In genomic region chr9:105394720-105395119, GRCm38 (mm10) we compare ENCODE assay signal across 8 mouse cellular contexts. TPM values are rescaled to one million over a fixed set of nuclear protein-coding genes. Genes with fewer than 3 reads are reported as not detected.
DNase-seq lines count a peak whose midpoint lies in the region; ATAC-seq and TF ChIP-seq lines count a peak whose summit lies in the region.

No protein-coding gene starts in this region.

- H3K27ac ChIP-seq in heart, embryonic 12.5 days (ENCODE audit: poor library complexity, severe bottlenecking), result no peak overlapping the region
- no peak overlapping the region for H3K27ac ChIP-seq in MEL (ENCODE audit: control insufficient read depth, low read depth, low read length)
- H3K27ac ChIP-seq in hindbrain, embryonic 11.5 days (ENCODE audit: low read depth, low read length), result no peak overlapping the region
- peak overlapping the region; percentile 87; the same call in 1 of the 2 replicates for H3K27ac ChIP-seq in midbrain, embryonic 10.5 days (replicated peaks)

- WGBS in heart, embryonic 12.5 days, result 11% methylated on average over 11 of the region's 11 CpGs
- WGBS in hindbrain, embryonic 11.5 days, result 17% methylated on average over 11 of the region's 11 CpGs
- 14% methylated on average over 11 of the region's 11 CpGs for WGBS in midbrain, embryonic 10.5 days

- no peaks in the 10 kb centered on the region for H3K9me3 ChIP-seq in heart, embryonic 12.5 days (replicated peaks)
- H3K9me3 ChIP-seq in MEL (replicated peaks; ENCODE audit: insufficient read depth, low read length), result no peaks in the 10 kb centered on the region
- H3K9me3 ChIP-seq in hindbrain, embryonic 11.5 days (ENCODE audit: control insufficient read depth, low read length), result no peaks in the 10 kb centered on the region
- H3K9me3 ChIP-seq in midbrain, embryonic 10.5 days (replicated peaks), result no peaks in the 10 kb centered on the region

- H3K27me3 ChIP-seq in heart, embryonic 12.5 days (replicated peaks), result 0 out of 2 replicates have a peak, but pooled peaks cover 4% of the 10 kb centered on the region
- H3K27me3 ChIP-seq in MEL (ENCODE audit: control insufficient read depth in 1 of 2, insufficient read depth in 2 of 2, low read length in 2 of 2), result no peaks in the 10 kb centered on the region
- no peaks in the 10 kb centered on the region for H3K27me3 ChIP-seq in hindbrain, embryonic 11.5 days (ENCODE audit: control insufficient read depth, insufficient read depth, low read length)
- H3K27me3 ChIP-seq in midbrain, embryonic 10.5 days (ENCODE audit: low read depth, poor library complexity, severe bottlenecking), result peaks cover 4% of the 10 kb centered on the region; the same call in 1 of the 2 replicates

- peaks cover 18% of the 10 kb centered on the region for H3K79me2 ChIP-seq in MEL (ENCODE audit: control insufficient read depth, insufficient read depth, low read length, poor library complexity)

- no peak for DNase-seq in heart, adult 18-20 months
- no peak for DNase-seq in MEL (ENCODE audit: low read depth, low spot score)
- no peak for DNase-seq in hindbrain, embryonic 11.5 days (ENCODE audit: low spot score)
- DNase-seq in midbrain, embryonic 10.5 days (ENCODE audit: low spot score), result no peak
- no peak for DNase-seq in spleen, adult 12 weeks (ENCODE audit: low spot score)
- DNase-seq in right cerebral cortex, adult 18-20 months, result no peak
- no peak for DNase-seq in layer of hippocampus, adult 18-20 months (ENCODE audit: low spot score in 2 of 2)

- no peak for ATAC-seq in heart, embryonic 12.5 days (ENCODE audit: insufficient number of reproducible peaks, low FRiP score)
- ATAC-seq in hindbrain, embryonic 11.5 days (ENCODE audit: low FRiP score), result peak; percentile 57

- peaks cover 19% of the 10 kb centered on the region for H3K36me3 ChIP-seq in heart, embryonic 12.5 days
- peaks cover 0 to 25% of the 10 kb centered on the region in 2 experiments; a peak in 2 of 4 replicates for H3K36me3 ChIP-seq in MEL (ENCODE audit: control insufficient read depth in 1 of 2, insufficient read depth in 2 of 2, low read length in 2 of 2)
- H3K36me3 ChIP-seq in hindbrain, embryonic 11.5 days (ENCODE audit: control insufficient read depth, insufficient read depth, low read length), result no peaks in the 10 kb centered on the region
- peaks cover 26% of the 10 kb centered on the region for H3K36me3 ChIP-seq in midbrain, embryonic 10.5 days

- TF ChIP-seq CTCF in MEL (IDR thresholded peaks at IDR 0.05 in 2 of 3, conservative IDR thresholded peaks at IDR 0.05 in 1 of 3; ENCODE audit: control insufficient read depth in 1 of 3, insufficient read depth in 1 of 3, low read depth in 2 of 3, low read length in 3 of 3, poor library complexity in 1 of 3, severe bottlenecking in 1 of 3), result no peak

- H3K4me1 ChIP-seq in heart, embryonic 12.5 days (replicated peaks), result peaks cover 29% of the 10 kb centered on the region
- H3K4me1 ChIP-seq in MEL (ENCODE audit: control insufficient read depth in 1 of 2, insufficient read depth in 2 of 2, low read length in 2 of 2), result peaks cover 2 to 14% of the 10 kb centered on the region in 2 experiments; a peak in 3 of 4 replicates
- no peaks in the 10 kb centered on the region for H3K4me1 ChIP-seq in hindbrain, embryonic 11.5 days (replicated peaks; ENCODE audit: control insufficient read depth, insufficient read depth, low read length)
- peaks cover 27% of the 10 kb centered on the region for H3K4me1 ChIP-seq in midbrain, embryonic 10.5 days

- H3K9ac ChIP-seq in heart, embryonic 12.5 days, result peak overlapping the region; percentile 47; the same call in 1 of the 2 replicates
- H3K9ac ChIP-seq in MEL (ENCODE audit: control insufficient read depth, low read depth, low read length, poor library complexity, severe bottlenecking), result peak overlapping the region; percentile 66
- no peak overlapping the region for H3K9ac ChIP-seq in hindbrain, embryonic 11.5 days (ENCODE audit: low read depth, low read length)

- no peak for TF ChIP-seq POLR2A in MEL (IDR thresholded peaks at IDR 0.05; ENCODE audit: control insufficient read depth in 1 of 2, insufficient read depth in 1 of 2, low read depth in 1 of 2, low read length in 2 of 2, poor library complexity in 1 of 2)

- TF ChIP-seq EP300 in MEL (IDR thresholded peaks at IDR 0.05; ENCODE audit: low read depth in 1 of 2, low read length in 2 of 2), result no peak

- H3K4me2 ChIP-seq in heart, embryonic 12.5 days, result peak overlapping the region; percentile 75
- H3K4me2 ChIP-seq in hindbrain, embryonic 11.5 days (replicated peaks; ENCODE audit: low read depth, low read length), result peak overlapping the region; percentile 52

- TF ChIP-seq RAD21 in MEL (IDR thresholded peaks at IDR 0.05; ENCODE audit: low read depth, low read length), result no peak

- H3K4me3 ChIP-seq in heart, embryonic 12.5 days, result peak overlapping the region; percentile 66
- peak overlapping the region; percentile 63 to 84 for H3K4me3 ChIP-seq in MEL (ENCODE audit: control insufficient read depth in 1 of 2, insufficient read depth in 1 of 2, low read depth in 2 of 2, low read length in 2 of 2)
- peak overlapping the region; percentile 67 for H3K4me3 ChIP-seq in hindbrain, embryonic 11.5 days (ENCODE audit: low read depth, low read length)
- H3K4me3 ChIP-seq in midbrain, embryonic 10.5 days, result peak overlapping the region; percentile 77

TF ChIP-seq in MEL, 35 proteins besides CTCF, POLR2A, EP300 and RAD21:
- TF ChIP-seq POLR2AphosphoS5 (IDR thresholded peaks at IDR 0.05; ENCODE audit: borderline replicate concordance, low read depth, low read length), result no peak
- no peak for TF ChIP-seq MYB (IDR thresholded peaks at IDR 0.05; ENCODE audit: low read depth, low read length)
- no peak for TF ChIP-seq ZKSCAN1 (IDR thresholded peaks at IDR 0.05; ENCODE audit: low read depth, low read length)
- no peak for TF ChIP-seq NRF1 (IDR thresholded peaks at IDR 0.05; ENCODE audit: insufficient read depth, low read depth, low read length, poor library complexity, severe bottlenecking)
- TF ChIP-seq TBP (IDR thresholded peaks at IDR 0.05; ENCODE audit: low read depth, low read length), result no peak
- no peak for TF ChIP-seq USF1 (IDR thresholded peaks at IDR 0.05; ENCODE audit: low read depth, low read length)
- TF ChIP-seq SIN3A (IDR thresholded peaks at IDR 0.05; ENCODE audit: low read length), result no peak
- TF ChIP-seq TAL1 (IDR thresholded peaks at IDR 0.05; ENCODE audit: low read length), result no peak
- TF ChIP-seq CHD2 (IDR thresholded peaks at IDR 0.05; ENCODE audit: low read length), result no peak
- no peak for TF ChIP-seq TCF12 (IDR thresholded peaks at IDR 0.05; ENCODE audit: low read depth, low read length)
- TF ChIP-seq MAFK (IDR thresholded peaks at IDR 0.05; ENCODE audit: borderline replicate concordance, low read depth, low read length), result no peak
- no peak for TF ChIP-seq CHD1 (IDR thresholded peaks at IDR 0.05; ENCODE audit: low read depth, low read length)
- no peak for TF ChIP-seq UBTF (IDR thresholded peaks at IDR 0.05; ENCODE audit: borderline replicate concordance, insufficient read depth, low read depth, low read length)
- no peak for TF ChIP-seq ZMIZ1 (IDR thresholded peaks at IDR 0.05; ENCODE audit: low read depth, low read length)
- TF ChIP-seq MAX (IDR thresholded peaks at IDR 0.05; ENCODE audit: low read length), result no peak
- TF ChIP-seq MYC (IDR thresholded peaks at IDR 0.05; ENCODE audit: low read depth, low read length), result no peak
- TF ChIP-seq USF2 (IDR thresholded peaks at IDR 0.05; ENCODE audit: borderline replicate concordance in 1 of 2, insufficient read depth in 1 of 2, low read depth in 1 of 2, low read length in 2 of 2), result no peak
- TF ChIP-seq BHLHE40 (IDR thresholded peaks at IDR 0.05; ENCODE audit: borderline replicate concordance, low read depth, low read length), result no peak
- TF ChIP-seq ETS1 (IDR thresholded peaks at IDR 0.05; ENCODE audit: low read depth, low read length), result no peak
- TF ChIP-seq MAZ (IDR thresholded peaks at IDR 0.05; ENCODE audit: low read depth, low read length), result no peak

RNA-seq across cellular contexts. Expression of gene Aste1, which starts 0.5 kb away (rescaled TPM):
- 17.7 and 18.5 TPM in 2 replicates for polyA plus RNA-seq in heart, embryonic 12.5 days (2016; fragmentation: Nextera tagmentation; extraction: Ambion mirVana)
- 1 to 10 TPM; 7.2 to 7.4 TPM for total RNA-seq in heart, adult 18-20 months (2021)
- 7.6 and 11.9 TPM in 2 replicates for total RNA-seq in MEL (2012; rRNA removed)
- polyA plus RNA-seq in MEL (2012; ENCODE audit: insufficient read depth in 1 of 2, insufficient read length in 2 of 2, low read depth in 1 of 2, low replicate concordance in 2 of 2, missing spikeins in 1 of 2), result 10 to 100 TPM in 1 of 2 experiments, not detected in 1; 14.2 TPM
- 14.9 and 16.5 TPM in 2 replicates for polyA plus RNA-seq in hindbrain, embryonic 11.5 days (2014; fragmentation: Nextera tagmentation; extraction: Ambion mirVana)
- 14.9 and 15.1 TPM in 2 replicates for polyA plus RNA-seq in midbrain, embryonic 10.5 days (2016; fragmentation: Nextera tagmentation; extraction: Ambion mirVana)
- 10 to 100 TPM in 1 of 2 experiments, 1 to 10 TPM in 1; 9.4 to 11.0 TPM for total RNA-seq in layer of hippocampus, adult 18-20 months (2021)

RNA-seq across cellular contexts. Expression of gene Nek11, which starts 0.6 kb away (rescaled TPM):
- polyA plus RNA-seq in heart, embryonic 12.5 days (2016; fragmentation: Nextera tagmentation; extraction: Ambion mirVana), result 0.10 TPM in 1 of 2 replicates, not detected in the other
- not detected for total RNA-seq in heart, adult 18-20 months (2021)
- not detected in 2 replicates for total RNA-seq in MEL (2012; rRNA removed)
- polyA plus RNA-seq in MEL (2012; ENCODE audit: insufficient read depth in 1 of 2, insufficient read length in 2 of 2, low read depth in 1 of 2, low replicate concordance in 2 of 2, missing spikeins in 1 of 2), result under 1 TPM in 1 of 2 experiments, not detected in 1; 0.03 TPM
- polyA plus RNA-seq in hindbrain, embryonic 11.5 days (2014; fragmentation: Nextera tagmentation; extraction: Ambion mirVana), result 1.6 and 2.8 TPM in 2 replicates
- polyA plus RNA-seq in midbrain, embryonic 10.5 days (2016; fragmentation: Nextera tagmentation; extraction: Ambion mirVana), result 0.37 and 0.44 TPM in 2 replicates
- 1 to 10 TPM; 1.4 to 1.6 TPM for total RNA-seq in layer of hippocampus, adult 18-20 months (2021)
